Mouse (Mus musculus): Measurements from ENCODE around the gene Psmd9. TPM values are rescaled to one million over a fixed set of nuclear protein-coding genes. Genes with fewer than 3 reads are reported as not detected.

Gene Psmd9
- polyA plus RNA-seq, 1 experiment from 2014 or later = 51.4 TPM

DNA sequence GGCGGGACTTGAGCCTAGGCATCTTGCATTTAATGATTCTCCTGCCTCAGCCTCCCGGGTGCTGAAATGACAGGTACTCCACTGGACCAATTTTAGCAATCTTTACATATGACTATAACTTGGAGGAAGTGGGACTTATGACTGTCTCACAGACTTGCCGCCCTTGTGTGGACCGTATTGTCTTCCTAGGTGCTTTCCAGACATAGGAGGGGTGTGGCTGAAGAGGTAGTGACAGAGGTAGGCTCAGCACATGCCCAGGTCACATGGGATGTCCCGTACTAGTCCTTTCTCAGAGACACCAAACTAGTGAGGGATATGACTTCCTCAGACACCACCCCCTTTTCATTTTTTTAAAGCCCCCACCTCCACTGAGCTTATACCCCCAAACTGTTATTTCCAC lies 9.6 kb downstream of the Psmd9 start:
- DNase-seq (ENCODE audit: low spot score) (no peak), ATAC-seq (ENCODE audit: low FRiP score, low TSS enrichment) (no peak)
- TF ChIP-seq EP300 (optimal IDR thresholded peaks at IDR 0.05) = no peak
- TF ChIP-seq CTCF (IDR thresholded peaks at IDR 0.05; ENCODE audit: low read depth) = no peak
- 84% methylated on average over 5 of the region's 5 CpGs for WGBS
- Histone ChIP-seq H3K9me3 (ENCODE audit: control insufficient read depth, low read length) (no peaks in the 10 kb centered on the region), H3K4me1 (replicated peaks; ENCODE audit: control insufficient read depth, insufficient read depth) (no peaks in the 10 kb centered on the region), H3K4me2 (replicated peaks; ENCODE audit: low read depth) (no peak overlapping the region), H3K9ac (ENCODE audit: low read length) (no peak overlapping the region), H3K27ac (replicated peaks) (no peak overlapping the region), H3K27me3 (ENCODE audit: control insufficient read depth, insufficient read depth, low read length) (no peaks in the 10 kb centered on the region), H3K4me3 (ENCODE audit: low read depth, low read length) (no peak overlapping the region), H3K36me3 (ENCODE audit: control insufficient read depth, insufficient read depth, low read length) (no peaks in the 10 kb centered on the region)

DNA sequence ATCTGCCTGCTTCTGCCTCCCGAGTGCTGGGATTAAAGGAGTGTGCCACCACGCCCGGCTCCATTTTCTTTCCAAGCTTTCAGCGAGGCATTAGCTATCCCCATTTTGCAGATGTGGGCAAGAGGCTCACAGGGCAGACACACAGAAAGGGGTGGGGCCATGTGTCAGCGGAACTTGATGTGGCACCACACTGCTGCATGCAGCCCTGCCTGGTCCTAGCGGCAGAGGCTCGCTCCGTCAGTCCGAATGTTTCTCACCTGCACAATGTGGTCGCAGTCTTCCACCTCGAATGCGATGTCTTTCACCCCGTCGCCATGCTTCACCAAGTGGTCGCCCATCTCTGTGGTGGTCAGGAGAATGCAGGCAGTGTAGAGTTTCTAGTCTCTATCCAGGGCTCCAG lies 11.2 kb downstream of the Psmd9 start:
- no peak for DNase-seq (ENCODE audit: low spot score)
- Histone ChIP-seq H3K27me3 (ENCODE audit: control insufficient read depth, insufficient read depth, low read length) (no peaks in the 10 kb centered on the region), H3K4me3 (ENCODE audit: low read depth, low read length) (no peak overlapping the region), H3K9ac (ENCODE audit: low read length) (no peak overlapping the region), H3K9me3 (ENCODE audit: control insufficient read depth, low read length) (no peaks in the 10 kb centered on the region), H3K4me1 (replicated peaks; ENCODE audit: control insufficient read depth, insufficient read depth) (no peaks in the 10 kb centered on the region), H3K27ac (replicated peaks) (no peak overlapping the region), H3K36me3 (ENCODE audit: control insufficient read depth, insufficient read depth, low read length) (no peaks in the 10 kb centered on the region), H3K4me2 (replicated peaks; ENCODE audit: low read depth) (no peak overlapping the region)
- no peak for ATAC-seq (ENCODE audit: low FRiP score, low TSS enrichment)
- TF ChIP-seq EP300 (optimal IDR thresholded peaks at IDR 0.05) (no peak), CTCF (IDR thresholded peaks at IDR 0.05; ENCODE audit: low read depth) (no peak)
- WGBS = 93% methylated on average over 15 of the region's 15 CpGs

- no peaks in the 10 kb centered on the region for H3K9me3 ChIP-seq (ENCODE audit: control insufficient read depth, low read length)
- WGBS = 75% methylated on average over 6 of the region's 6 CpGs
- H3K4me1 ChIP-seq (replicated peaks; ENCODE audit: control insufficient read depth, insufficient read depth) = no peaks in the 10 kb centered on the region
- H3K27me3 ChIP-seq (ENCODE audit: control insufficient read depth, insufficient read depth, low read length) = no peaks in the 10 kb centered on the region
- no peaks in the 10 kb centered on the region for H3K36me3 ChIP-seq (ENCODE audit: control insufficient read depth, insufficient read depth, low read length)
- DNase-seq (ENCODE audit: low spot score) = no peak
- H3K4me3 ChIP-seq (ENCODE audit: low read depth, low read length) = no peak overlapping the region
- ATAC-seq (ENCODE audit: low FRiP score, low TSS enrichment) = no peak
- no peak overlapping the region for H3K27ac ChIP-seq (replicated peaks)
- TF ChIP-seq EP300 (optimal IDR thresholded peaks at IDR 0.05) = no peak
- no peak for TF ChIP-seq CTCF (IDR thresholded peaks at IDR 0.05; ENCODE audit: low read depth)
- H3K4me2 ChIP-seq (replicated peaks; ENCODE audit: low read depth) = no peak overlapping the region
- H3K9ac ChIP-seq (ENCODE audit: low read length) = no peak overlapping the region
Measured at GRCm38 (mm10) chr5:123181536-123181935, 12.3 kb downstream of the Psmd9 start.

DNA sequence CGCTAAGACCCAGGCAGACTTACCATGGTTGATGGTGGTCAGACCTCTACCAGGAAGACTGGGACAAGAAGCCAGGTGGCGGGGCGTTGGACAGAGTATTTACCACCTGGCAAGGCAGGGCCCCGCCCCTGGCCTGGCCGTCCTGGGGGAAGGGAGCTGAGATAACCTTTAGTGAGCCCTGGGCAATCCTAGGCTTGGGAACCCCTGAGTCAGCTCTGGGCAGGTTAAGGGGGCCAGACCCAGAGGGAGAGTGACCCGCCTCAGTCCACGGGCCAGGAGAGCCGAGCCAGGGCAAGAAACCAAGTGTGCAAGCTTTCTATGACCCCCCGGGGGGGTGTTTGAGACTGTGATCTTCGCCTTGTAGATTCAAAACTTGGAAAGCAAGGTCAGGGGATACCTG lies 13.4 kb downstream of the Psmd9 start, which contains the start of gene Hpd:
TSS of gene Hpd (minus strand) at position 77 of the 400 bp plus-strand sequence.
- H3K4me3 ChIP-seq (ENCODE audit: low read depth, low read length) = no peak within 1 kb of the TSS

GRCm38 (mm10) chr5:123185966-123186365 lies 16.8 kb downstream of the Psmd9 start:
- ATAC-seq (ENCODE audit: low FRiP score, low TSS enrichment) (no peak), DNase-seq (ENCODE audit: low spot score) (no peak)
- Histone ChIP-seq H3K9ac (ENCODE audit: low read length) (no peak overlapping the region), H3K4me1 (replicated peaks; ENCODE audit: control insufficient read depth, insufficient read depth) (no peaks in the 10 kb centered on the region), H3K27ac (replicated peaks) (no peak overlapping the region), H3K9me3 (ENCODE audit: control insufficient read depth, low read length) (no peaks in the 10 kb centered on the region), H3K4me2 (replicated peaks; ENCODE audit: low read depth) (no peak overlapping the region), H3K27me3 (ENCODE audit: control insufficient read depth, insufficient read depth, low read length) (no peaks in the 10 kb centered on the region), H3K4me3 (ENCODE audit: low read depth, low read length) (no peak overlapping the region), H3K36me3 (ENCODE audit: control insufficient read depth, insufficient read depth, low read length) (no peaks in the 10 kb centered on the region)
- WGBS = 66% methylated on average over 6 of the region's 6 CpGs
- TF ChIP-seq CTCF (IDR thresholded peaks at IDR 0.05; ENCODE audit: low read depth) = no peak
- no peak for TF ChIP-seq EP300 (optimal IDR thresholded peaks at IDR 0.05)

More for the DNA sequence above, 13.4 kb downstream of the Psmd9 start, which contains the start of gene Hpd:
- Histone ChIP-seq H3K27me3 (ENCODE audit: control insufficient read depth, insufficient read depth, low read length) (no peaks in the 10 kb centered on the region), H3K4me1 (replicated peaks; ENCODE audit: control insufficient read depth, insufficient read depth) (no peaks in the 10 kb centered on the region), H3K9me3 (ENCODE audit: control insufficient read depth, low read length) (no peaks in the 10 kb centered on the region), H3K4me2 (replicated peaks; ENCODE audit: low read depth) (no peak within 1 kb of the TSS), H3K27ac (replicated peaks) (no peak within 1 kb of the TSS), H3K9ac (ENCODE audit: low read length) (no peak within 1 kb of the TSS), H3K36me3 (ENCODE audit: control insufficient read depth, insufficient read depth, low read length) (no peaks in the 10 kb centered on the region)
- ATAC-seq (ENCODE audit: low FRiP score, low TSS enrichment) (no peak), DNase-seq (ENCODE audit: low spot score) (no peak)
- WGBS = 69% methylated on average over 10 of the region's 10 CpGs
- TF ChIP-seq EP300 (optimal IDR thresholded peaks at IDR 0.05) = no peak
- TF ChIP-seq CTCF (IDR thresholded peaks at IDR 0.05; ENCODE audit: low read depth) = no peak

DNA sequence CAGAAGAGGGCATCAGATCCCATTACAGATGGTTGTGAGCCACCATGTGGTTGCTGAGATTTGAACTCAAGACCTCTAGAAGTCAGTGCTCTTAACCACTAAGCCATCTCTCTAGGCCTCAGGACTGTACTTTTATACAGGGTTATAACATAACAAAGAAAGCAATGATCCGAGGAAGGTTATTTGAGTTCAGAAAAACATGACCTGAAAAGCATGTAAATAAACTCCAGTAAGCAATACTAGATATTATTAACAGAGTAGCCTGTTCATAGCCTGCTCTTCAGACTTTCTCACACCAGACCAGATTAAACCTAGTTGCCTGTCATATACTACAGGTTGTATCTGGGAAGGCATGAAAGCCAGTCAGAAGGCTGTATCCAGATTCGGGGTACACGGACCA lies 18.1 kb downstream of the Psmd9 start:
- Histone ChIP-seq H3K4me1 (replicated peaks; ENCODE audit: control insufficient read depth, insufficient read depth) (no peaks in the 10 kb centered on the region), H3K27ac (replicated peaks) (no peak overlapping the region), H3K9ac (ENCODE audit: low read length) (no peak overlapping the region), H3K27me3 (ENCODE audit: control insufficient read depth, insufficient read depth, low read length) (no peaks in the 10 kb centered on the region), H3K9me3 (ENCODE audit: control insufficient read depth, low read length) (no peaks in the 10 kb centered on the region), H3K36me3 (ENCODE audit: control insufficient read depth, insufficient read depth, low read length) (no peaks in the 10 kb centered on the region), H3K4me2 (replicated peaks; ENCODE audit: low read depth) (no peak overlapping the region), H3K4me3 (ENCODE audit: low read depth, low read length) (no peak overlapping the region)
- WGBS = 90% methylated on average over 3 of the region's 3 CpGs
- no peak for DNase-seq (ENCODE audit: low spot score)
- no peak for TF ChIP-seq EP300 (optimal IDR thresholded peaks at IDR 0.05)
- no peak for TF ChIP-seq CTCF (IDR thresholded peaks at IDR 0.05; ENCODE audit: low read depth)
- ATAC-seq (ENCODE audit: low FRiP score, low TSS enrichment) = no peak
